Mouse (Mus musculus) lung, embryonic 16.5 days (tissue): ENCODE measurements at regions not wholly inside any gene's neighbourhood (a gene's known extent, or its start where the extent isn't known, plus 50 kb on each side); places are given as distances from the start of the nearest gene placed in this dataset.
A peak's percentile ranks its signal among the peaks of the same experiment; 100 is the strongest.

Experiments used
- ATAC-seq: fragments of 200-750 bp; cut with Nextera tagmentation; 2 replicates; pipeline ENCODE4 v1.8.0; 2017; ENCODE audit warnings: low read depth, mild to moderate bottlenecking, moderate library complexity
- H3K27ac ChIP-seq: fragments of 300-500 bp; sonication (generic); 2 replicates; pipeline ENCODE4 v1.5.1; 2014; ENCODE audit warnings: mild to moderate bottlenecking, control low read depth, low read length
- H3K27me3 ChIP-seq: fragments of 300-500 bp; sonication (generic); 2 replicates; pipeline ENCODE4 v1.6.1; 2014; ENCODE audit warnings: low read depth, low read length, mixed read lengths; ENCODE audit not compliant: control insufficient read depth, insufficient read depth
- H3K36me3 ChIP-seq: fragments of 300-500 bp; sonication (generic); 2 replicates; pipeline ENCODE4 v1.6.1; 2014; ENCODE audit warnings: low read length; ENCODE audit not compliant: control insufficient read depth, insufficient read depth
- H3K4me1 ChIP-seq: fragments of 300-500 bp; sonication (generic); replicated peaks from 2 replicates; pipeline ENCODE4 v1.6.1; 2014; ENCODE audit warnings: low read length, mixed read lengths; ENCODE audit not compliant: control insufficient read depth, insufficient read depth
- H3K4me2 ChIP-seq: fragments of 300-500 bp; sonication (generic); 2 replicates; pipeline ENCODE4 v1.6.1; 2014; ENCODE audit warnings: low read depth, low read length, control low read depth
- H3K4me3 ChIP-seq: fragments of 300-500 bp; sonication (generic); 2 replicates; pipeline ENCODE4 v1.5.1; 2014; ENCODE audit warnings: mild to moderate bottlenecking, low read length, control low read depth
- H3K9ac ChIP-seq: fragments of 300-500 bp; sonication (generic); 2 replicates; pipeline ENCODE4 v1.6.1; 2014; ENCODE audit warnings: low read length, control low read depth
- H3K9me3 ChIP-seq: fragments of 300-500 bp; sonication (generic); 2 replicates; pipeline ENCODE4 v1.6.1; 2016; ENCODE audit warnings: low read length; ENCODE audit not compliant: control insufficient read depth
- WGBS: fragments of 180-500 bp; shearing (Covaris S2); extraction: QIAGEN DNeasy Blood & Tissue Kit; methylation state at CpG from one replicate; pipeline ENCODE4 v1.1.7; 2014; 5-methylcytosine and 5-hydroxymethylcytosine counted together

DNA sequence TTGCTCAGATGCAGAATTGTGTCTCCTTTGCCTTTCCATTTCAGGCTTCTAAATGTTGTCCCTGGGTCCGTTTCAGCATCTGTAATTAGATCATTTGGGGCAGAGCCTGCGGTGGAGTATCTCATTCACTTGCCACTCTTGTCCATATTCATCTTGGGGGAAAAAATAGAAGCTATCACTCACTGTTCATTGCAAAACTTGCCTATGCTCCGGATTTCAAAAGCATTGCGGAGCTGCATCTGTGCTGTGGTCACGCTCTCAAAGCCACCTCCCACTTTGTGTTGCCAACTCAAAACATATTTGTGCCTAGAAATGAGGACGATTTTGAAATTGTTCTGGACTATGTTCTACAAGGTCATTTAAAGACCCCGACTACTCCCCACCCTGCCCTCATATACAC lies 138.3 kb upstream of the Zfp648 start:
- no peak overlapping the region for H3K4me3 ChIP-seq
- no peaks in the 10 kb centered on the region for H3K36me3 ChIP-seq
- H3K27me3 ChIP-seq, result no peaks in the 10 kb centered on the region
- no peak overlapping the region for H3K27ac ChIP-seq
- no peak overlapping the region for H3K4me2 ChIP-seq
- ATAC-seq, result no peak
- no peaks in the 10 kb centered on the region for H3K4me1 ChIP-seq
- H3K9ac ChIP-seq, result no peak overlapping the region
- H3K9me3 ChIP-seq, result no peaks in the 10 kb centered on the region
- WGBS, result 76% methylated on average over 7 of the region's 7 CpGs

DNA sequence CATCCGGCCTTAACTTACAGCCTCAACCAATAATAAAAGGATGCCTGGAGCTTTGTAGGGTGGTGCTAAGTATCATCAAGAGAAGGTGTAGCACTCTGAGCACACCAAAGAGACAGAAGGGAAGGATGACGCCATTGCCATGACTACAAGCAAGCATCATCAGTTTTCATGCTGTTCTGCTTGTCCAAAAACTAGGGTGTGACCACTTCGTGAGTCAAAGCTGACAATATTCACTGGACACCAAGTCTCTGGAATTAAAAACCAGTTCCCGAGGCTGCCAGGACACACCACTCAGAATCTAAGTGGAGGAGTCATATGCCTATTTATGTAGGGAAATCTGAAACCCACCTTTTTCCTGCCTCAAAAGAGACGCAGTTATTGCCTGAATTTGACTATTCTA lies 136.4 kb upstream of the Zfp648 start:
- no peaks in the 10 kb centered on the region for H3K9me3 ChIP-seq
- no peak overlapping the region for H3K4me3 ChIP-seq
- no peak overlapping the region for H3K9ac ChIP-seq
- 76% methylated on average over 5 of the region's 5 CpGs for WGBS
- ATAC-seq, result no peak
- H3K36me3 ChIP-seq, result no peaks in the 10 kb centered on the region
- H3K27me3 ChIP-seq, result no peaks in the 10 kb centered on the region
- H3K4me2 ChIP-seq, result no peak overlapping the region
- no peak overlapping the region for H3K27ac ChIP-seq
- no peaks in the 10 kb centered on the region for H3K4me1 ChIP-seq

DNA sequence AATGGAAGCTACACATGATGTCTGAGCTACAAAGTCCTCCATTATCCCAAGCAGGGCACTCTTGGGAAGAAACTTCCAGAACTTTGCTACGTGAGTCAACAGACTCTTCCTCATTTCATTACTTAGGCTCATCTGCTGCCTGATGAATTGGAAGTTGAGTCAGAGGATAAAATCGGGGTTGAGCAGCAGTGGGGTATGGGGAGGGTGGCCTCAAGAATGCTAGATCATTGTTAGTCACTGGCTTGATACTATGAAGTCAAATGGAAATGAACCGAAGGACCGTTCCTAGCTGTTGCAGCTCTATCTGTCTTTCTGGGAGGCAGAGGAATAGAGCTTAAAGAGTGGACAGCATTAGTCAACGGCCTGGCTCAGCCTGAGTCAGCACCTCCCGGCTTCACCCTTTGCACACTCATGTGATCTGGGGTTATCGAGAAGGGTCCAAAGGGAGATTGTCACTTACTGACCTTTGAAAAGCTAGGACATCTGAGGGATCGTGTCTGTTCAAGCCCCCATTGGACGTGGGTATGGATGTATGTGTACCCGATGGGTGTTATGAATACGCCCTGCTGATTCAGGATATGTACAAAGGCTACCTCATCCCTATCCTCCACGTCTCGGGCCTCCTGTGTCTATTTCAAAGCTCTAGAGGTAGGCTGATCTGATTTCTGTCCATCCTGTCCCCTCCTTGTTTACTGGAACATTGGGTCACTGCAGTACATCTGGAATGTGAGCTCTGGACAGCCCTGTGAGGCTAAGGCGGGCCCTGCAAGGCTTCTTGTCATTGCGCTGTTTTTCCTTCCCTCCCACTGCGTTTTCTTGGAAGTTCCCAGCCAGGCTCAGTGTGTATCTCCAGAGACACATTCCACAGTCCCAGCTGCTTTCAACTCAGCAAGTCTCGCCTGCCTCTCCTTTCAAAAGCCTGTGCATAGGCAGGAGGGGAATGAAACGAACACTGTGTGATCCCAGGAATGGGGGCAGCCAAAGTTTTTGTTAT lies 135.4 kb upstream of the Zfp648 start:
- peak; percentile 57; the same call in 1 of the 2 replicates for ATAC-seq
- 70% methylated on average over 18 of the region's 18 CpGs for WGBS
- H3K36me3 ChIP-seq, result no peaks in the 10 kb centered on the region

DNA sequence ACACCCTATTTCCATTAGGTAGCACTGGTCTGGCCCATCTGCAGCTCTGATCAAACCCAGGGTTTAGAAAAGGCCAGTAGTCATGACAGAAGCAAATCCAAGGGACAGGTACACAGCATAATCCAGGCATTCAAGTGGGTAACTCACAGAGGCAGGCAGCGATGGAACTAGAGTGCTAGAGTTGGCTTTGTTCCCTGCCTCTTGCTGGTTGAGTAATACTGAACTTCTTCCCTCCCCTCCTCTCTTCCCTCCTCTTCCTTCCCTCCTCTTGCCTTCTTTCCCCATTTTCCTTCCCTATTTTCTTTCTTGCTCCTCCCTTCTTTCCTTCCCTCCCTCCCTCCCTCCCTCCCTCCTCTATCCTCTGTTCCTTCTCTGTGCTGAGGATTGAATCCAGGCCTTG lies 133.1 kb upstream of the Zfp648 start:
- H3K36me3 ChIP-seq, result no peaks in the 10 kb centered on the region
- H3K9me3 ChIP-seq, result no peaks in the 10 kb centered on the region
- no peak overlapping the region for H3K27ac ChIP-seq
- H3K4me1 ChIP-seq, result no peaks in the 10 kb centered on the region
- H3K9ac ChIP-seq, result no peak overlapping the region
- WGBS, result 53% methylated on average over 1 of the region's 1 CpGs
- no peak overlapping the region for H3K4me3 ChIP-seq
- no peak overlapping the region for H3K4me2 ChIP-seq
- no peak for ATAC-seq
- H3K27me3 ChIP-seq, result no peaks in the 10 kb centered on the region

More for the DNA sequence above, 135.4 kb upstream of the Zfp648 start:
- Histone ChIP-seq H3K9ac (no peak overlapping the region), H3K27me3 (no peaks in the 10 kb centered on the region), H3K9me3 (no peaks in the 10 kb centered on the region), H3K4me2 (no peak overlapping the region), H3K4me3 (no peak overlapping the region), H3K27ac (no peak overlapping the region), H3K4me1 (no peaks in the 10 kb centered on the region)

DNA sequence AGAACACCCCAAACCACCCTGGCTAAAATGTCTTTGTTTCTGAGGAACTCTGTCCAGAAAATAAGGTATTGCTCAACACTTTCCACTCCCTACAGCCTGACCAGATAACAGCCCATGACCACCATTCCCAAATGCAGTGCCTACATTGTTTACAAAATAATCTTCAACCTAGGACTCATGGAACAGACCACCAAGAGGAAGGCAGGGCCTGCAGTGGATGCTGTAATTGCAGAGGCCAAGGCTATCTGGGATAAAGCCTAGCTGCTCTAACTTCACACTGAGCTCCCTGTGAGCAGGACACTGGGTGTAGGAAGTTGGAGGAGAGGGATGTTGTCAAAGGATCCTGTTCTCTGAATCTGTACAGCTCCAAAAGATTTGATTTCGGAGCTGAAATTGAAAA lies 126.7 kb upstream of the Zfp648 start:
- no peaks in the 10 kb centered on the region for H3K36me3 ChIP-seq
- WGBS, result 90% methylated on average over 1 of the region's 1 CpGs
- ATAC-seq, result no peak
- no peak overlapping the region for H3K9ac ChIP-seq
- no peaks in the 10 kb centered on the region for H3K27me3 ChIP-seq
- no peaks in the 10 kb centered on the region for H3K4me1 ChIP-seq
- H3K27ac ChIP-seq, result no peak overlapping the region
- H3K4me2 ChIP-seq, result no peak overlapping the region
- no peak overlapping the region for H3K4me3 ChIP-seq
- no peaks in the 10 kb centered on the region for H3K9me3 ChIP-seq

DNA sequence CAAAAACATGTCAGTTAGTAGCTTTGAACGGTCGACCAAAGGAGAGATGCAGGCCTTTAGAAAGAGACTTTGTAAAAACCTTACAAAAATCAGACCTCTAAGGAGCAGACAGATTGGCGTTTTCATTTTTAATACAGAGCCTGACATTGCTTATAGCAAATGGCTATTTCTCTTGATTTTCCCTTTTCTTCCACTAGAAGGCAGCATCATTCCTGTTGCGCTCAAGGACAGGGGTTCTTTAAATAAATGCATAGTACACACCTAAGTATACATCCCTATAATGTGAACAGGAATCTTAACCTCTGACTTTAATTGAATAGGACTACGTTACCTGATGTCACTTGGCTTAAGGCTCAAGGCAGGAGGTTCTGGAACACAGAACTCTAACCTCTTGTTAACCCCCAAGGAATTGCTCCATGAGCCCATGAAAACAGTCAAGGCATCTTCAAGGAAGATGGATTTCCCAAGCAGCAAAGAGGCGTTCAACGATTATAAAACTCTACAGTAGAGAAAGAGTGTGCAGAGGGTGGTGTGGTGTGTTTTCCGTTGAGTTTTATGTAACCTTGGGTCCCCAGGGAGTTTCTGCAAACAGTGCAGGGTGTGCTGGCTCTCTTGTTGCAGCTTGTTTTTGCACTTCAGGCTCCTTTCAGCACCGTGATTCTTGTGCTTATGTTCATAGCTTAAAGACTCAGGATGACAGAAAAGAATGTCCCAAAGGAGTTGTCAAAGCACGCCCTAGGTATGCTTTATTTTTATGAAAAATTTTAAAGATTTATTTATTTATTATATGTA lies 124.1 kb upstream of the Zfp648 start:
- no peak overlapping the region for H3K4me2 ChIP-seq
- no peak overlapping the region for H3K4me3 ChIP-seq
- H3K4me1 ChIP-seq, result 0 out of 2 replicates have a peak, but pooled peaks cover 4% of the 10 kb centered on the region
- H3K9ac ChIP-seq, result no peak overlapping the region
- no peak overlapping the region for H3K27ac ChIP-seq
- WGBS, result 58% methylated on average over 10 of the region's 10 CpGs
- no peaks in the 10 kb centered on the region for H3K9me3 ChIP-seq
- no peaks in the 10 kb centered on the region for H3K27me3 ChIP-seq
- H3K36me3 ChIP-seq, result no peaks in the 10 kb centered on the region
- ATAC-seq, result no peak

DNA sequence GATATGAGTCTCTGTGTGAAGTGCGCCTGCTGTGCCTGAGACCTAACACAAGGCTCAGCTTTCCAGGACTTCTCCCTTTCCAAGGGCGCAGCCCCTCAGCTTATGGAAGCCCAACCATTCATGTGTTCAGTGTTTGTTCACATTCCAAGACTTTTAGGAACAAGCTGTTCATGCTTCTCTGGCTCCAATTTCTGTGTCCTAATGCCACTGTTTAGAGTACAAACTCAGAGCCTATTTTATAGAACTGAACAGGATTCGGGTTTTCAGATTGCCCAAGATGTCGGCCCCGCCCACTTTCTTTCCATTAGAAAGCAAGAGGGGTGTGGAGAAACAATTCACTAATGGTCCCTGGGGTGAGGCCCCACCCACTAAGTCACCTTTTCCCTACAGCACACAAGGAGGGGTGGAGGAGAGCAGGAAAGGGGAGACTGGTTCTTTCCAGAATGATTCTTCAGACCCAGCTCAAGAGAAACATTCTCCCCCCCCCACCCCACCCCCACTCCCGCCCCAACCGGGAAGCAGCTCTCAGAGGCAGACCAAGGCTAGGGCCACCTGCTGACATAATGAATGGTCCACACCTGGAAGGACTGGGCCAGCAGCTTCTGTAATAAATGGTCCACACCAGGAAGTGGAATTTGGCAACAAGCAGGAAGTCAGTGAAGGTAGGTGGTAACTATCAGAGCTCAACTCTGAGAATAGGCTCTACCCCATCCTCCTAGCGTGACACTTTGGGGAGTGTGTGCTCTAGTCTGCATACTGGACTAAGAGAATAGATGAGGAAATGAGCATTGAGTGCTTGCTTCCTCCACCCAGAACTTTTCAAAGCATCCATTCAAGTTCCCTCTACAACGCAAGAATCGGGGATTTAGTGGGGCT lies 120.2 kb upstream of the Zfp648 start:
- Histone ChIP-seq H3K36me3 (no peaks in the 10 kb centered on the region), H3K27ac (0 out of 2 replicates have a peak overlapping the region, but pooled peaks have one; percentile 27), H3K4me1 (0 out of 2 replicates have a peak, but pooled peaks cover 4% of the 10 kb centered on the region), H3K27me3 (no peaks in the 10 kb centered on the region), H3K4me3 (no peak overlapping the region), H3K4me2 (no peak overlapping the region), H3K9me3 (no peaks in the 10 kb centered on the region), H3K9ac (no peak overlapping the region)
- peak; percentile 86 for ATAC-seq
- WGBS, result 51% methylated on average over 10 of the region's 10 CpGs

DNA sequence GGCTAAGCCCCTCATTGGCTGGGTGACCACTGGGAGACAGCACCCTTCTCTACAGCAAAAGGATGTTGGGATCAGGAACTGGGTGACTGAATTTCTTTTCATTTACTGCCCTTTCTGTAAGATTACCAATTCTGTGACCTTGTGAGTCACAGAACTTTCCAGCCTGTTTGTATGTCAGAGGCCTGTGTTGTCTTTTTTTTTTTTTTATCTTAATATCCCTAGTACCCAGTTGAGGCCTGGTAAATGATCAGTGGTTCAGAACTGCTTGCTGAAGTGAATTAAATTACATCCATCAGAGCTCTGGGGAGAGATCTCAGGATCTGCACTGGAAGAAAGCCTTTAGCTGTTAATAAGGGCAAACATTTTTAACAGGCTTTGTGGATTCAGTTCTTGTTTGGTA lies 114.8 kb upstream of the Zfp648 start:
- Histone ChIP-seq H3K9me3 (no peaks in the 10 kb centered on the region), H3K9ac (no peak overlapping the region), H3K36me3 (no peaks in the 10 kb centered on the region), H3K27ac (no peak overlapping the region), H3K4me2 (no peak overlapping the region), H3K27me3 (no peaks in the 10 kb centered on the region), H3K4me1 (no peaks in the 10 kb centered on the region), H3K4me3 (no peak overlapping the region)
- ATAC-seq, result no peak
